Mouse (Mus musculus) liver, embryonic 16.5 days (tissue): ENCODE results near the gene Litaf. TPM values are rescaled to one million over a fixed set of nuclear protein-coding genes. Genes with fewer than 3 reads are reported as not detected.

Experiments
- ATAC-seq: fragments of 200-750 bp; cut with Nextera tagmentation; 2 replicates; pipeline ENCODE4 v1.8.0; 2017; ENCODE audit warnings: low read depth, mild to moderate bottlenecking, moderate number of reproducible peaks, moderate library complexity
- H3K27ac ChIP-seq: fragments of 300-500 bp; sonication (generic); 2 replicates; pipeline ENCODE4 v1.5.1; 2014; ENCODE audit warnings: mild to moderate bottlenecking, low read length
- H3K27me3 ChIP-seq: fragments of 300-500 bp; sonication (generic); 2 replicates; pipeline ENCODE4 v1.6.1; 2014; ENCODE audit warnings: low read depth, low read length, mixed read lengths; ENCODE audit not compliant: control insufficient read depth, insufficient read depth
- H3K36me3 ChIP-seq: fragments of 300-500 bp; sonication (generic); 2 replicates; pipeline ENCODE4 v1.6.1; 2014; ENCODE audit warnings: mild to moderate bottlenecking; ENCODE audit not compliant: control insufficient read depth, insufficient read depth
- H3K4me1 ChIP-seq: fragments of 300-500 bp; sonication (generic); 2 replicates; pipeline ENCODE4 v1.6.1; 2014; ENCODE audit warnings: low read depth, low read length, mixed read lengths; ENCODE audit not compliant: control insufficient read depth
- H3K4me2 ChIP-seq: fragments of 300-500 bp; sonication (generic); 2 replicates; pipeline ENCODE4 v1.6.1; 2014; ENCODE audit warnings: low read depth, low read length, mixed read lengths
- H3K4me3 ChIP-seq: fragments of 300-500 bp; sonication (generic); 2 replicates; pipeline ENCODE4 v1.5.1; 2014; ENCODE audit warnings: low read depth, mild to moderate bottlenecking, low read length
- H3K9ac ChIP-seq: fragments of 300-500 bp; sonication (generic); 2 replicates; pipeline ENCODE4 v1.6.1; 2014; ENCODE audit warnings: low read depth, low read length
- H3K9me3 ChIP-seq: fragments of 300-500 bp; sonication (generic); replicated peaks from 2 replicates; pipeline ENCODE4 v1.6.1; 2016; ENCODE audit warnings: low read length; ENCODE audit not compliant: control insufficient read depth
- WGBS: fragments of 180-500 bp; shearing (Covaris S2); extraction: QIAGEN DNeasy Blood & Tissue Kit; methylation state at CpG from one replicate; pipeline ENCODE4 v1.1.7; 2014; ENCODE audit not compliant: insufficient replicate concordance; 5-methylcytosine and 5-hydroxymethylcytosine counted together
- polyA plus RNA-seq: library from polyadenylated mRNA; unstranded; fragments of >200 nt; fragmentation: Nextera tagmentation; extraction: Ambion mirVana; gene quantifications from 2 replicates; pipeline ENCODE4 v1.2.1, GENCODE M21; 2015

Gene Litaf
- polyA plus RNA-seq, 1 experiment from 2014 or later, result 52.9 TPM

DNA sequence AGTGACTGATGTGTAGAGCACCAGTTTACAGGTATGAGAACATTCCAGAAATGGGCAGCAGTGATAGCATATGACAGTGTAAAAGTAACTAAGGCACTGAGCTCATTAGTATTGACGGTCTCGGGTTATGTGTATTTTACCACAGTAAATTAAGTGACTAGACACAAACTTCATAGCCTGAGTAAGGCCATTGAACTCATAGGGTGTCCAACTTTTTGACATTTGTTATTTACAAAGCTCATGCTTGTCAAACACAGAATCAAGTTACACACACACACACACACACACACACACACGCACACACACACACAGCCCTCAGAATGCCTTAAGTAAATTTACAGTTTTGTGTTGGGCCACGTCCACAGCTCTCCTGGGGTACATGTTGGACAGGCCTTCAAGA, 126.0 kb downstream of the Litaf start:
- ATAC-seq, result peak; percentile 47
- Histone ChIP-seq H3K9me3 (no peaks in the 10 kb centered on the region), H3K36me3 (no peaks in the 10 kb centered on the region), H3K4me2 (no peak overlapping the region), H3K9ac (no peak overlapping the region), H3K4me1 (no peaks in the 10 kb centered on the region), H3K27ac (no peak overlapping the region), H3K27me3 (no peaks in the 10 kb centered on the region), H3K4me3 (no peak overlapping the region)
- 67% methylated on average over 4 of the region's 4 CpGs for WGBS

DNA sequence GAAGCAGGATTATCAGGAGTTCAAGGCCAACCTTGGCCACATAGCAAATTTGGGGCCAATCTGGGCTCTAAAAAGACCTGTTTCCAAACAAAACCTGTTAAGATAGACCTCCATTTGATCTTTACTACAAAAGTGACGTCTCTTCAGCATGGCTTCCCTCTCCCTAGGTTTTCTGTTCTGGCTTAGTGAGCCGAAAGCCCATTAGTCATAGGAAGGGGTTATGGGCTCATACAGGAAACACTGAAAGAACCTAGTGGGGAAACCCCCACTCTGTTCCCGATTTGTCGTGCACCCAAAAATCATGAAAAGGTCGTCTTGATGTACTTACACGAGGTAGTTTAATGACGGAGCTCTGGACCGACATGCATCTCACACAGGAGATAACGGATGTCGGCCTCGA, 128.5 kb downstream of the Litaf start:
- no peak for ATAC-seq
- no peak overlapping the region for H3K9ac ChIP-seq
- no peaks in the 10 kb centered on the region for H3K27me3 ChIP-seq
- H3K9me3 ChIP-seq, result no peaks in the 10 kb centered on the region
- H3K4me3 ChIP-seq, result no peak overlapping the region
- no peak overlapping the region for H3K4me2 ChIP-seq
- H3K36me3 ChIP-seq, result no peaks in the 10 kb centered on the region
- WGBS, result 53% methylated on average over 11 of the region's 11 CpGs
- no peak overlapping the region for H3K27ac ChIP-seq
- H3K4me1 ChIP-seq, result no peaks in the 10 kb centered on the region

DNA sequence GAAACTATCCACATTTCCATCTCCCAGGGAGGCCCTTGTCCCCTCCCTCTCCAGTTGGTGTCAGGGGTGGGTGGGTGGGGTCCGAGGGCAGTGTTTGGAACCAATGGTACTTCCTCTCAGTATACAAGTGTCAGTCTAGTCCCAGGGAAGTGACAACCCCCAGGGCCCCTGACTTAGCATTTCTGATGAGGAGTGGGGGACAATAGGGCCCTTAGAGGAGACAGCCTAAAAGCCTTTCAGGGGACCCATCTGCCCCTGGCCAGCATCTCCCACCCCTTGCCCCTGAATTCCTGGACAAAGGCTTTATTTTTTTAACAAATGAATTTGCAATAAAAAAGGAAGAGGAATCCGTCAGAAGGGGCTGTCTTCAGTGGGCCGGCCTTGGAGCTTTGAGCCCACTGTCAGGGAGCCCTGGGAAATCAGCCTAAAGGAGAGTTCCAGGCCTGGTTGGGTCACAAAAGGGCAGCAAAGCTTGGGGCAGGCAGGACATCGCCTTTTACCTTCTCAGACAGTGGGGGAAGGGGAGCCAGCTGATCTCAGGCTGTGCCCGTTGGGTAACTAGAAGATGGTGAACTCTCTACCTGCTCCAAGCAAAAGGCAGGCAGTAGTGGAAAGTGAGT, 129.1 kb downstream of the Litaf start:
- Histone ChIP-seq H3K4me3 (no peak overlapping the region), H3K27ac (no peak overlapping the region), H3K9me3 (no peaks in the 10 kb centered on the region), H3K27me3 (no peaks in the 10 kb centered on the region), H3K4me2 (no peak overlapping the region), H3K4me1 (no peaks in the 10 kb centered on the region), H3K36me3 (no peaks in the 10 kb centered on the region), H3K9ac (no peak overlapping the region)
- WGBS, result 50% methylated on average over 5 of the region's 5 CpGs
- no peak for ATAC-seq

DNA sequence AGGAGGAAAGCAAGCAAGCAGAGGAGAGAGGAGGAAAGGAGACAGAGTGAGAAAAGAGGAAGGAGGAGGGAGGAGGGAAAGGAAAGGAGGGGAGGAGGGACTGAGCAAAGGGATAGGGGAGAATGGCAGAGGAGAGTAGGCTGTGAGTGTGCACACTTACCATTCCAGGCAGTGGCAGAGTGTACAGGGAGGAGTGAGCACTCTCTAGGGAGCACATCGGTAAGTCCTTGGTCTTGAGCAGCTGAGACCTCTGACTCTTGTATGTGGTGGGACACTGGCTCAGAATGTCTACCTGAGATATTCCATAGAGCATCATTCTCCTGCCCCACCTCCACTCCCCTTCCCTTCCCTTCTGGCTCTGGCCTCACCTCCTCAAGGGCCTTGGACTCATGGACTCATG, 131.9 kb downstream of the Litaf start:
- no peak overlapping the region for H3K27ac ChIP-seq
- no peak for ATAC-seq
- no peak overlapping the region for H3K4me3 ChIP-seq
- no peaks in the 10 kb centered on the region for H3K9me3 ChIP-seq
- no peak overlapping the region for H3K4me2 ChIP-seq
- WGBS, result 80% methylated on average over 1 of the region's 1 CpGs
- no peaks in the 10 kb centered on the region for H3K4me1 ChIP-seq
- H3K36me3 ChIP-seq, result no peaks in the 10 kb centered on the region
- no peak overlapping the region for H3K9ac ChIP-seq
- H3K27me3 ChIP-seq, result no peaks in the 10 kb centered on the region

DNA sequence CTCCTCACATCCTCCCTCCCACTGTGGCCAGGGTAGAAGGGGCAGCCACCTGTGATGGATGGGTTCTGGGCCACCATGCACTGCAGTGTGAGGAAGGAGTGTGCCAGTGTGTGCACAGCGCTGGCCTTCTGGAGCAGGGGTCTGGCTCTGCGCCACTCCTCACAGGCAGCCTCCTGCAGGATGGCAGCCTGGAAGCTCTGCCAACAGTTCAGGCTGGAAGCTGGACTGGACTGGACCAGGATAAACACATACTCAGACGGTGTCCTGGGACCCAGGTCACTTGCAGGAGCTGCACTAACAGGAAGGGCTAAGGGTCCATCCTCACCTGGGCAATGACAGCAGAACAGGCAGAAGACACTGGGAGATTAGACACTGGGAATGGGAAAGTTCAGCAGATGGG, 132.6 kb downstream of the Litaf start:
- H3K27ac ChIP-seq, result no peak overlapping the region
- H3K4me1 ChIP-seq, result no peaks in the 10 kb centered on the region
- H3K36me3 ChIP-seq, result no peaks in the 10 kb centered on the region
- H3K9ac ChIP-seq, result no peak overlapping the region
- H3K4me3 ChIP-seq, result no peak overlapping the region
- 68% methylated on average over 3 of the region's 3 CpGs for WGBS
- ATAC-seq, result no peak
- H3K4me2 ChIP-seq, result no peak overlapping the region
- H3K9me3 ChIP-seq, result no peaks in the 10 kb centered on the region
- no peaks in the 10 kb centered on the region for H3K27me3 ChIP-seq

DNA sequence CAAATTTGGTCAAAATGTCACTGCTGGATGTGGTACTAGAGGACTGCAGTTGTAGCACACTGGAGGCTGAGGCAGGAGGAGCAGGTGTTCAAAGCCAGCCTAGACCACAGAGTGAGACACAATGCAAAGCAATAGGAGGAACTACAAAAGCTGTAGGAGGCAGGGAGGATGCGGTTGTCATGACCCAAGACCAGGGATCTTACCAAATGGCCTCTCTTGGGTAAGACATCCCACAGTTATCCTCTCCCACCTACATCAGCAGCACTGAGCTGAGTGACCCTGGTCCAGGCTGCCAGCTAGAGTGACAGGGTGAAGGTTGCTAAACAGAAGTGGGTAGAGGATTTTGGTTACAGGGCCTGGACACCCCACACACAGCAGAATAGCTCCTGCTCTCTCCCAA, 138.9 kb downstream of the Litaf start:
- H3K9me3 ChIP-seq, result no peaks in the 10 kb centered on the region
- H3K9ac ChIP-seq, result no peak overlapping the region
- no peaks in the 10 kb centered on the region for H3K4me1 ChIP-seq
- H3K4me2 ChIP-seq, result no peak overlapping the region
- no peak overlapping the region for H3K27ac ChIP-seq
- no peaks in the 10 kb centered on the region for H3K36me3 ChIP-seq
- H3K4me3 ChIP-seq, result no peak overlapping the region
- no peak for ATAC-seq
- 53% methylated on average over 1 of the region's 1 CpGs for WGBS
- no peaks in the 10 kb centered on the region for H3K27me3 ChIP-seq

DNA sequence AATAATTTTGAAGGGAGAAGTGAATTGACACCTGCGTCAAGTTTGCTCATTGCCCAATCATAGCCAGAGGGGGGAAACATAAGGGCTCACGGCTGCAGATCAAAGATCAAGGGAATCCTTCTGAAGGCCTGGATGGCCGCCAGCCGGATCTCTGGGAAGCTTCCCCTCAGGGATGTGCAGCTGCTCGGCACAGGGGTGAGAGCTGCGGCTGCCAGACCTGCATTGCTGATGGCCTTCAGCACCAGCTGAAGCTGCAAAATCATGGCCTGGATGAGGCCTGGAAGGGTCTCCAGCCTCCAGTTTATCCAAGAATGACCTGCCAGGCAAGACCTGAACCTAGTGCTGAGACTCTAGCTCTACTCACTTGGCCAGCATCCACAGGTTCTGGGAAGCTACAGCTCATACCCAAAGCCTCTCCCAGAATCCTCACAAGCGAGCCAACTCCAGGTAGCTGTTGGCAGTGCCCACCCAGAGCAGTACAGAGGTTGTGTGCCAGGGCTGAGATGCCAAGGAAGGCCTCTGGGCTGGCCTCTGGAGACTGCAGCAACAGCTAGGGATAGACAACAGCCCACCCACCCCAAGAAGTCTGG, 140.3 kb downstream of the Litaf start:
- Histone ChIP-seq H3K27ac (no peak overlapping the region), H3K4me1 (no peaks in the 10 kb centered on the region), H3K9me3 (no peaks in the 10 kb centered on the region), H3K27me3 (no peaks in the 10 kb centered on the region), H3K4me2 (no peak overlapping the region), H3K4me3 (no peak overlapping the region), H3K9ac (no peak overlapping the region), H3K36me3 (no peaks in the 10 kb centered on the region)
- no peak for ATAC-seq
- WGBS, result 58% methylated on average over 7 of the region's 7 CpGs

DNA sequence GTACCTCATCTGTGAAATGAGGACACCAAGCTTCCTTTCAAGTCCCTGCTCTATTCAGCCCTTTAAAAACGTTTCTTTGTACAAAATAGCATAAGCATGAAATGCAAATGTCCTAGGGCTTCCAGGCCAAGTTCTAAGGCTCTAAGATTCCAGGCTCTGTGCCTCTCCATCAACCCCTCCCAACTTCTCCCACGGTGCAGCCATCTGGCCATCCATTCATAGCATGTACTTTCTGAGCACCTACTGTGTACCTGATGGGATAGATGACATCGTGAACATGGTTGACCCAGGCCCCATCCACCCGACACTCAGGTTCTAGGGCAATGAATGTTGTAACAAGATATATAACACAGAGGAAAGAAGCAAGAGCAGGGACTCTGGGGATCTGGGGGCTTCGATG, 142.4 kb downstream of the Litaf start:
- Histone ChIP-seq H3K4me1 (no peaks in the 10 kb centered on the region), H3K4me3 (no peak overlapping the region), H3K27ac (no peak overlapping the region), H3K9me3 (no peaks in the 10 kb centered on the region), H3K4me2 (no peak overlapping the region), H3K27me3 (no peaks in the 10 kb centered on the region), H3K9ac (no peak overlapping the region), H3K36me3 (no peaks in the 10 kb centered on the region)
- WGBS, result 49% methylated on average over 5 of the region's 5 CpGs
- no peak for ATAC-seq

DNA sequence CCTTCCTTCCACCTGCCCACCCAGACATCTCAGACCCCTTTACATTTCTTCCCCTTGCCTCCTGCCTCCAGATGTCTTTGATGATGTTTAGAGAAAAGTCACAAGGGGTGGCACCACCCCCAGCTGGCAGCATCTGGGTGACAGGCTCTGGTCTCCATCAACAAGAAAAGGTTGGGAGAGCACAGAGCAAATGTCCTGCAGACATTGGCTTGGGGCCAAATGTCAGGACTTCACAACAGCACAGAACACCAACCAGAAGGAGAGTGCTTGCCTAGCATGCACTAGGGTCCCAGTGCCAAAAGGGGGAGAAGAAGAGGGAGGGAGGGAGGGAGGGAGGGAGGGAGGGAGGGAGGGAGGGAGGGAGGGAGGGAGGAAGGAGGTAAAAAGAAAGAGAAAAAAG, 146.1 kb downstream of the Litaf start:
- no peak for ATAC-seq
- Histone ChIP-seq H3K9me3 (no peaks in the 10 kb centered on the region), H3K27ac (no peak overlapping the region), H3K4me3 (no peak overlapping the region), H3K4me1 (no peaks in the 10 kb centered on the region), H3K36me3 (no peaks in the 10 kb centered on the region), H3K9ac (no peak overlapping the region), H3K4me2 (no peak overlapping the region), H3K27me3 (no peaks in the 10 kb centered on the region)
